Mouse (Mus musculus) macrophage (primary cell): ENCODE measurements around the gene Gm12184. TPM values are rescaled to one million over a fixed set of nuclear protein-coding genes. Genes with fewer than 3 reads are reported as not detected.
A peak's percentile ranks its signal among the peaks of the same experiment; 100 is the strongest.

Source experiments
- H3K27ac ChIP-seq: fragments of 350-480 bp; formaldehyde crosslinking; 2 replicates; pipeline ENCODE4 v1.9.0; 2021
- H3K36me3 ChIP-seq: fragments of 350-480 bp; formaldehyde crosslinking; 2 replicates; pipeline ENCODE4 v1.9.0; 2021; ENCODE audit errors: inconsistent target
- H3K4me3 ChIP-seq: fragments of 350-480 bp; formaldehyde crosslinking; 2 replicates; pipeline ENCODE4 v1.9.0; 2021; ENCODE audit errors: inconsistent target
- H3K79me2 ChIP-seq: fragments of 350-480 bp; formaldehyde crosslinking; 2 replicates; pipeline ENCODE4 v1.9.0; 2021; ENCODE audit errors: inconsistent target
- WGBS: methylation state at CpG from one replicate; pipeline ENCODE4 v1.1.7; 2026; ENCODE audit warnings: inconsistent platforms; ENCODE audit not compliant: missing documents; 5-methylcytosine and 5-hydroxymethylcytosine counted together
- polyA plus RNA-seq: library from polyadenylated mRNA; stranded (reverse); fragments of 250-400 nt; gene quantifications from 3 replicates; pipeline ENCODE4 v1.2.4, GENCODE M21; 2018; ENCODE audit warnings: inconsistent platforms

The Gm12184 gene
- polyA plus RNA-seq, 1 experiment from 2014 or later: 1.7 TPM

DNA sequence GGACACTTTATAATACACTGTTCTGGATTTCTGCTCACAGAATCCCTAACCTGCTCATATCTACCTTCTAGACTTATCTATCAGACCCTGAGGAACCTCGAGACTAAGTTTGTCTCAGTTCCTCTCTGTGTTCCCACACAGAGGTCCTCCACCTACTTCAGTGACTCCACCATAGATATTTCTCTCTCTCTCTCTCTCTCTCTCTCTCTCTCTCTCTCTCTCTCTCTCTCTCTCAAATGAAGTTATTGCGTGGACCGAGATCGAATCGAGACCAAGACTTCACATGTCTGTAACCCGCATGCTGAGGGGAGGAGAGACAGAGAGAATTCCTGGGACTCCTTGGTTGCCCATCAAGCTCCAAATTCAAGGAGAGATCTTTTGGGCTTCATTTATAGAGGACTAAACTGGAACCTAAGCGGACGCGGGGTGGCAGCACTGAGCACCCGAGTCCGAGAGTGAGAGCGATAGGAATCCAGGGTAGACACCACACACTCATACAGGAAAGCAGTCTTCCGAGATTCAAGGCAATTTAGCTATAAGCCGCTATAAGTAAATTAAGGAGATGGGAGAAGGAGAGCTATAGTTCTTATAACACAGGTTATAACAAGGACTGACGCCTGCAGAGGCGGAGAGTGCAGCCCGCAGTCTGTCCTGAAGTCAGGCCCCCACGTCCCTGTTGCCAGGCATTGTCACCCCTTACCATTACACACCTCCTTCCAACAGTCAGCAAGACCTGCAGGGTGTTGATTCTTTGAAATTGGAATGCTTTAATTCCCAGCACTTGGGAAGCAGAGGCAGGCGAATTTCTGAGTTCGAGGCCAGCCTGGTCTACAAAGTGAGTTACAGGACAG lies 36.3 kb downstream of the Gm12184 start:
- no peaks in the 10 kb centered on the region for H3K79me2 ChIP-seq
- 23% methylated on average over 18 of the region's 20 CpGs for WGBS
- no peak overlapping the region for H3K4me3 ChIP-seq
- no peak overlapping the region for H3K27ac ChIP-seq
- no peaks in the 10 kb centered on the region for H3K36me3 ChIP-seq

DNA sequence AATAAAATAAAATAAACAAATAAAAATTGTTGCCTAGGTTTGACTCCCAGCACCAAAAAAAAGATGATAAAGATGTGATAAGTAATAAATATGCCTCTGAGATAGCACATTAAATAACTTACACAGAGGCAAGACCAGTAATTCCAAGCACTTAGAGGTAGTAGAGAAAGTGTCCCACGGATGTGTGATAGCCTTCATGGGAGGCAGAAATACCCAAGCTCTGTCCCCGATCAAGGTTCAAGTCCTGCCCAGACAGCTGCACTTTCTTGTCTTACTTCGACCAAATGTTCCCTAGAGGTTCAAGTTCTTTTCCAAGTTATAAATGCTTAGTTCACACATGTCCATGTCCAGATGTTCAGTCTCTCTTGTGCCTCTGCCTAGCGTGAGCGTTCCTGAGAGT lies 37.2 kb downstream of the Gm12184 start:
- no peak overlapping the region for H3K4me3 ChIP-seq
- no peaks in the 10 kb centered on the region for H3K36me3 ChIP-seq
- H3K27ac ChIP-seq: peak overlapping the region; percentile 78; the same call in 1 of the 2 replicates
- no peaks in the 10 kb centered on the region for H3K79me2 ChIP-seq
- 93% methylated on average over 5 of the region's 5 CpGs for WGBS

DNA sequence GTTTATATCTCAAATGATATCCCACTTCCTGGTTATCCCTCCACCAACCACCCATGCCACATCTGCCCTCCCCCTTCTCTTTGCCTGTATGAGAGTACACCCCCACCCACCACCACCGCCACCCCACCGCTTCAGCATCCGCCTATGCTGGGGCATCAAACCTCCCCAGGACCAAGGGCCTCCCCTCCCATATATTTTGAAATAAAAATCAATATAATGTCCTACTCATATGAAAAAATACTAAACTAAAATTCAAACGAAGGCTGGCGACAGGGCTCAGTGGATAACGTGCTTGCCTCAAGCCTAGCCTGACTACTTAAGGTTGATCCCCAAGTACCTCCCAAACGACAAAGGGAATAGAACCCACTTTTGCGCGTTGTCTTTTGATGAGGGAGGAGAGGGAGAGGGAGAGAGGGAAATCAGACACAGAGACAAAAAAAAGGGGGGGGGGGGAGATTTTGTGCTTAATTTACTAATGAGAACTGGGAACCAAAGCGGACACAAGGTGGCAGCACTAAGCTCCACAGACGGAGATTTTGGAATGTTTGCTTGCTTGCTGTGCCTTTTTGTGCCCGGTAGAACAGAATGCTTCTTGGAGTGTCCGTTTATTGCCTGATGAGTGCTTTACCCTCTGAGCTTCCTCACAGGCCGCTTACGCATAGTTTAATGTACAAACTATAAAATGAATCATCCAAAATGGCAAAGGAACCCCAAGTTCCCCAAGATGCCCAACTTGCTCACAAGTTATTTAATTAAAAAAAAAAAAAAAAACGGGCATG lies 38.0 kb downstream of the Gm12184 start:
- H3K79me2 ChIP-seq: no peaks in the 10 kb centered on the region
- peak overlapping the region; percentile 78 for H3K27ac ChIP-seq
- WGBS: 2% methylated on average over 15 of the region's 16 CpGs

DNA sequence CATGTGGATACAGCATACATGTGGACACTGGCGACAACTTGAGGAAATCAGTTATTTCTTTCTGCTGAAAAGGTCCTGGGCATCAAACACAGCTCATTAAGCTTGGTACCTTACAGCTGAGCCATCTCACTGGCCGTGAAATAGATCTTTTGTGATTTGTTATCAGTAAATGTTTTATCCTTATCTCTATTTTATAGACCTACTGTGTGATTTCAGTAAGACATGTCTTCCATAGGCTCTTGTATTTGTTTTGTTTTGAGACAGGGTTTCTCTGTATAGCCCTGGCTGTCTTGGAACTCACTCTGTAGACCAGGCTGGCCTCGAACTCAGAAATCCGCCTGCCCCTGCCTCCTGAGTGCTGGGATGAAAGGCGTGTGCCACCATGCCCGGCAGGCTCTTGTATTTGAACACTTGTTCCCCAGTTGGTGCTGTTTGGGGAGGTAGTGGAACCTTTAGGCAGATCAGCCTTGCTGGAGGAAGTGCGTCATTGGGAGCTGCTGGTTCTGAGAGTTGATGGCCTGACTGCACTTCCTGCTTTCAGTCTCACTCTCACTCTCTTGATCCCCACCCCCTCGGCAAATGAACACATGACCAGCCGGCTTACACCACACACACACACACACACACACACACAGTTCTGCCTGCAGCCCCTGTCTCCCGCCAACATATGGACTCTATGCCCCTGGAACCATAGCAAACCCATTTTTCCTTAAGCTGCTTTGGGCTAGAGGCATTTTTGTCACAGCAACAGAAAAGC lies 38.8 kb downstream of the Gm12184 start:
- Histone ChIP-seq H3K79me2 (no peaks in the 10 kb centered on the region), H3K27ac (peak overlapping the region; percentile 78), H3K4me3 (peak overlapping the region; percentile 29), H3K36me3 (no peaks in the 10 kb centered on the region)
- WGBS: 30% methylated on average over 10 of the region's 10 CpGs

More for the DNA sequence above, 38.0 kb downstream of the Gm12184 start:
- Histone ChIP-seq H3K4me3 (peak overlapping the region; percentile 29), H3K36me3 (no peaks in the 10 kb centered on the region)

DNA sequence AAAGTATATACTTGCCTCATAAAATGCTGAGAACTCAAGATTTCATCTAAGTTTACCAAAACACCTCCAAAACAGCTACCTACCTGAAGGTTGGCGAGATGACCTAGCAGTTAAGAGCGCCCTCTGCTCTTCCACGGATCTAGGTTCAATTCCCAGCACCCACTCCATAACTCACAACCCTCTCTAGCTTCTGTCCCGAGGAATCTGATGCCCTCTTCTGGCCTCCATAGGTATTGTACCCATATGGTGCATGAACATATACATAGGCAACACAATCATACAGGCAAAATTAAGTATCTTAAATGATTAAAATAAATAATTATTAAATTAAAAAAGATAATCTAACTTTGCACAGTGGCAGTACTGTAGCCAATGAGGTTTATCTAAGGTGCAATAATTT lies 44.2 kb downstream of the Gm12184 start:
- H3K36me3 ChIP-seq: no peaks in the 10 kb centered on the region
- WGBS: 90% methylated on average over 4 of the region's 4 CpGs

GRCm38 (mm10) chr11:48779450-48779849 lies 47.0 kb downstream of the Gm12184 start:
- no peaks in the 10 kb centered on the region for H3K36me3 ChIP-seq
- 44% methylated on average over 7 of the region's 7 CpGs for WGBS
- H3K4me3 ChIP-seq: no peak overlapping the region
- H3K27ac ChIP-seq: no peak overlapping the region
- H3K79me2 ChIP-seq: no peaks in the 10 kb centered on the region

More for the DNA sequence above, 44.2 kb downstream of the Gm12184 start:
- Histone ChIP-seq H3K27ac (no peak overlapping the region), H3K79me2 (no peaks in the 10 kb centered on the region), H3K4me3 (no peak overlapping the region)

- WGBS: 94% methylated on average over 9 of the region's 9 CpGs
- no peaks in the 10 kb centered on the region for H3K79me2 ChIP-seq
- H3K27ac ChIP-seq: no peak overlapping the region
- no peak overlapping the region for H3K4me3 ChIP-seq
- no peaks in the 10 kb centered on the region for H3K36me3 ChIP-seq
These were observed 49.2 kb downstream of the Gm12184 start for GRCm38 (mm10) chr11:48777303-48777702.

DNA sequence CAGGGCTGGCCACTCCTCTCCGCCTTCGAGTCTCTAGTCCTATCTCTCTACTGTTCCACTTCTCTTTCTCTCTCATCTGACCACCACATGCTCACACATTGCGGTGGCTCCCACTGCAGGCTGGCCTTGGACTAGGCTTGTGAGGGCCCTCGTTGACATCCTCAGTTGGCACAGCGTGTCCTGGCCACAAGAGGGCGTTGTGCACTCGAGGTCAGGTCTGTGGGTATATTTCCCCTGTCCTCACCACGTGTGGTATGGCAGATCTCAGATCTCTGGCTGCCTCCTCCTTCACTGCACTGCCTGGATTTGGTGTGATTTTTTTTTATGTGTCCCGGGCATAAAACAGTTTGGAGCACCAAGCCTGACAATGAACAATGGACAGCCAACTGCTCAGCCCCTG lies 49.8 kb downstream of the Gm12184 start:
- H3K36me3 ChIP-seq: no peaks in the 10 kb centered on the region
- 32% methylated on average over 9 of the region's 9 CpGs for WGBS
- no peak overlapping the region for H3K4me3 ChIP-seq
- no peak overlapping the region for H3K27ac ChIP-seq
- no peaks in the 10 kb centered on the region for H3K79me2 ChIP-seq

GRCm38 (mm10) chr11:48775483-48775882 lies 51.0 kb downstream of the Gm12184 start:
- Histone ChIP-seq H3K79me2 (no peaks in the 10 kb centered on the region), H3K36me3 (no peaks in the 10 kb centered on the region), H3K4me3 (no peak overlapping the region), H3K27ac (no peak overlapping the region)
- 10% methylated on average over 7 of the region's 7 CpGs for WGBS

Other genes starting within 250 kb of the Gm12184 start
- gene Rack1, start 26.3 kb downstream of the Gm12184 start, polyA plus RNA-seq: 321 to 741 TPM (median 672 TPM) in 3 replicates
- 40.1 to 48.8 TPM (median 47.2 TPM) in 3 replicates for gene Trim41, start 9.3 kb downstream of the Gm12184 start, polyA plus RNA-seq
- 1.1 to 1.4 TPM (median 1.2 TPM) in 3 replicates for gene Trim7, start 515 bp downstream of the Gm12184 start, polyA plus RNA-seq
- 118 to 323 TPM (median 130 TPM) in 3 replicates for gene Irgm1, start 45.0 kb upstream of the Gm12184 start, polyA plus RNA-seq
- 43.5 to 99.6 TPM (median 62.6 TPM) in 3 replicates for gene Gm5431, start 75.6 kb upstream of the Gm12184 start, polyA plus RNA-seq
- 12.3 to 45.7 TPM (median 19.2 TPM) in 3 replicates for gene Psme2b, start 119.5 kb upstream of the Gm12184 start, polyA plus RNA-seq
- 1.7 to 2.7 TPM (median 2.5 TPM) in 3 replicates for gene Olfr56, start 152.2 kb upstream of the Gm12184 start, polyA plus RNA-seq
- 13.0 to 45.0 TPM (median 18.5 TPM) in 3 replicates for gene 9930111J21Rik1, start 152.7 kb upstream of the Gm12184 start, polyA plus RNA-seq
- 0.58 to 2.3 TPM (median 0.77 TPM) in 3 replicates for gene Gm12185, start 165.6 kb upstream of the Gm12184 start, polyA plus RNA-seq
- 0.63 to 6.2 TPM (median 1.7 TPM) in 3 replicates for gene Tgtp1, start 167.5 kb upstream of the Gm12184 start, polyA plus RNA-seq
- gene 9930111J21Rik2, start 224.6 kb upstream of the Gm12184 start, polyA plus RNA-seq: 39.3 to 117 TPM (median 92.6 TPM) in 3 replicates
- gene Tgtp2, start 237.6 kb upstream of the Gm12184 start, polyA plus RNA-seq: 27.3 to 134 TPM (median 32.0 TPM) in 3 replicates
- 34.8 to 249 TPM (median 64.0 TPM) in 3 replicates for gene Ifi47, start 249.9 kb upstream of the Gm12184 start, polyA plus RNA-seq